ENCODE assay signal across 11 mouse cellular contexts in genomic region chr1:36861775-36862174, GRCm38 (mm10).
DNase-seq lines count a peak whose midpoint lies in the region; ATAC-seq and TF ChIP-seq lines count a peak whose summit lies in the region.
"Had no signal": no experiment of that assay in that cellular context is flagged by ENCODE, and none has a peak within 500 bp of the region (broad histone marks: within the 10 kb centered on the region; RNA-seq: fewer than 3 reads in every experiment).

No protein-coding gene starts in this region.

- no peak overlapping the region for H3K4me2 ChIP-seq in hindbrain, embryonic 13.5 days
- no peak overlapping the region for H3K4me2 ChIP-seq in hindbrain, embryonic 16.5 days (ENCODE audit: low read length)
- no peak overlapping the region for H3K4me2 ChIP-seq in limb, embryonic 14.5 days (replicated peaks; ENCODE audit: low read depth, low read length, severe bottlenecking)
- H3K4me2 ChIP-seq: midbrain, embryonic 11.5 days had no signal

- no peak for ATAC-seq in hindbrain, embryonic 13.5 days (ENCODE audit: low FRiP score)
- ATAC-seq in hindbrain, embryonic 16.5 days: no peak
- ATAC-seq in limb, embryonic 14.5 days (ENCODE audit: low FRiP score, low read depth): no peak

- TF ChIP-seq POLR2A in limb, embryonic 14.5 days (IDR thresholded peaks at IDR 0.05; ENCODE audit: borderline replicate concordance, extremely low read depth, insufficient read depth, insufficient read length): no peak

- H3K9me3 ChIP-seq in hindbrain, embryonic 13.5 days: no peaks in the 10 kb centered on the region
- no peaks in the 10 kb centered on the region for H3K9me3 ChIP-seq in hindbrain, embryonic 16.5 days (ENCODE audit: control insufficient read depth, low read length)
- no peaks in the 10 kb centered on the region for H3K9me3 ChIP-seq in embryonic facial prominence, embryonic 10.5 days
- H3K9me3 ChIP-seq in heart, embryonic 10.5 days: no peaks in the 10 kb centered on the region
- H3K9me3 ChIP-seq in limb, embryonic 14.5 days (ENCODE audit: control insufficient read depth, low read length): no peaks in the 10 kb centered on the region

- peaks cover 17% of the 10 kb centered on the region for H3K4me1 ChIP-seq in hindbrain, embryonic 13.5 days (replicated peaks)
- H3K4me1 ChIP-seq in hindbrain, embryonic 16.5 days (ENCODE audit: control insufficient read depth, insufficient read depth, low read depth, low read length): peaks cover 12% of the 10 kb centered on the region; the same call in 1 of the 2 replicates
- peaks cover 19% of the 10 kb centered on the region for H3K4me1 ChIP-seq in embryonic facial prominence, embryonic 10.5 days
- peaks cover 34% of the 10 kb centered on the region for H3K4me1 ChIP-seq in heart, embryonic 10.5 days
- H3K4me1 ChIP-seq in limb, embryonic 14.5 days (ENCODE audit: control insufficient read depth, insufficient read depth, low read length): peaks cover 21% of the 10 kb centered on the region

- 82% methylated on average over 2 of the region's 2 CpGs for WGBS in hindbrain, embryonic 13.5 days
- 68% methylated on average over 2 of the region's 2 CpGs for WGBS in hindbrain, embryonic 16.5 days
- 80% methylated on average over 2 of the region's 2 CpGs for WGBS in embryonic facial prominence, embryonic 10.5 days
- WGBS in heart, embryonic 10.5 days: 70% methylated on average over 2 of the region's 2 CpGs
- 79% methylated on average over 2 of the region's 2 CpGs for WGBS in limb, embryonic 14.5 days

- no peaks in the 10 kb centered on the region for H3K36me3 ChIP-seq in hindbrain, embryonic 13.5 days
- no peaks in the 10 kb centered on the region for H3K36me3 ChIP-seq in hindbrain, embryonic 16.5 days (ENCODE audit: control insufficient read depth, insufficient read depth, low read length)
- H3K36me3 ChIP-seq in embryonic facial prominence, embryonic 10.5 days (replicated peaks): 0 out of 2 replicates have a peak, but pooled peaks cover 4% of the 10 kb centered on the region
- 0 out of 2 replicates have a peak, but pooled peaks cover 3% of the 10 kb centered on the region for H3K36me3 ChIP-seq in heart, embryonic 10.5 days
- H3K36me3 ChIP-seq in limb, embryonic 14.5 days (ENCODE audit: control insufficient read depth, insufficient read depth, low read length): no peaks in the 10 kb centered on the region

- DNase-seq in embryonic facial prominence, embryonic 10.5 days (ENCODE audit: low spot score): no peak
- no peak for DNase-seq in heart, embryonic 10.5 days (ENCODE audit: low spot score)
- no peak for DNase-seq in limb, embryonic 14.5 days (ENCODE audit: low spot score)
- DNase-seq in layer of hippocampus, adult 9-11 months: no peak
- DNase-seq in c-Kit-positive CD71-positive TER-119-positive erythroid progenitor cells, embryonic 14.5 days (ENCODE audit: low spot score): no peak
- no peak for DNase-seq in urinary bladder, postnatal 25 days (ENCODE audit: low spot score)
- DNase-seq: cerebellum, adult 8-10 months had no signal

- H3K9ac ChIP-seq in hindbrain, embryonic 13.5 days: no peak overlapping the region
- H3K9ac ChIP-seq in hindbrain, embryonic 16.5 days (ENCODE audit: low read depth, low read length): no peak overlapping the region
- H3K9ac ChIP-seq in limb, embryonic 14.5 days (ENCODE audit: low read depth, low read length, severe bottlenecking): no peak overlapping the region

- H3K27ac ChIP-seq in hindbrain, embryonic 13.5 days: 0 out of 2 replicates have a peak overlapping the region, but pooled peaks have one; percentile 64
- no peak overlapping the region; the same call in 1 of the 2 replicates for H3K27ac ChIP-seq in hindbrain, embryonic 16.5 days (ENCODE audit: low read depth, low read length)
- H3K27ac ChIP-seq in embryonic facial prominence, embryonic 10.5 days (replicated peaks): peak overlapping the region; percentile 51; the same call in 1 of the 2 replicates
- H3K27ac ChIP-seq in heart, embryonic 10.5 days: peak overlapping the region; percentile 67; the same call in 1 of the 2 replicates
- peak overlapping the region; percentile 70; the same call in 1 of the 2 replicates for H3K27ac ChIP-seq in limb, embryonic 14.5 days (replicated peaks; ENCODE audit: low read depth, low read length)

- H3K4me3 ChIP-seq in hindbrain, embryonic 13.5 days: no peak overlapping the region
- H3K4me3 ChIP-seq in hindbrain, embryonic 16.5 days (ENCODE audit: low read length): no peak overlapping the region
- H3K4me3 ChIP-seq in embryonic facial prominence, embryonic 10.5 days: no peak overlapping the region
- H3K4me3 ChIP-seq in heart, embryonic 10.5 days: no peak overlapping the region
- H3K4me3 ChIP-seq in limb, embryonic 14.5 days (replicated peaks; ENCODE audit: low read length): no peak overlapping the region

- H3K27me3 ChIP-seq in hindbrain, embryonic 13.5 days: no peaks in the 10 kb centered on the region
- H3K27me3 ChIP-seq in hindbrain, embryonic 16.5 days (replicated peaks; ENCODE audit: control insufficient read depth, insufficient read depth, low read length): no peaks in the 10 kb centered on the region
- no peaks in the 10 kb centered on the region for H3K27me3 ChIP-seq in embryonic facial prominence, embryonic 10.5 days (replicated peaks; ENCODE audit: low read depth, poor library complexity, severe bottlenecking)
- H3K27me3 ChIP-seq in heart, embryonic 10.5 days (ENCODE audit: insufficient read depth, poor library complexity, severe bottlenecking): no peaks in the 10 kb centered on the region
- no peaks in the 10 kb centered on the region for H3K27me3 ChIP-seq in limb, embryonic 14.5 days (ENCODE audit: control insufficient read depth, insufficient read depth, low read length)
- H3K27me3 ChIP-seq: CH12.LX had no signal
